Comparison of ENCODE assay signal across 12 mouse cellular contexts in genomic region chr9:57972141-57972591, GRCm38 (mm10). TPM values are rescaled to one million over a fixed set of nuclear protein-coding genes. Genes with fewer than 3 reads are reported as not detected.
DNase-seq lines count a peak whose midpoint lies in the region; ATAC-seq and TF ChIP-seq lines count a peak whose summit lies in the region.
"Had no signal": no experiment of that assay in that cellular context is flagged by ENCODE, and none has a peak within 500 bp of the region (broad histone marks: within the 10 kb centered on the region; RNA-seq: fewer than 3 reads in every experiment).

No protein-coding gene starts in this region.

- H3K36me3 ChIP-seq in embryonic facial prominence, embryonic 15.5 days = no peaks in the 10 kb centered on the region
- no peaks in the 10 kb centered on the region for H3K36me3 ChIP-seq in myocyte (ENCODE audit: control insufficient read depth, insufficient read depth)
- H3K36me3 ChIP-seq: hindbrain, embryonic 13.5 days; neural tube, embryonic 13.5 days had no signal

- H3K27ac ChIP-seq in embryonic facial prominence, embryonic 15.5 days (replicated peaks) = 0 out of 2 replicates have a peak overlapping the region, but pooled peaks have one; percentile 52
- no peak overlapping the region for H3K27ac ChIP-seq in cerebellum, adult 2 months (ENCODE audit: insufficient read depth, low read length)
- H3K27ac ChIP-seq: hindbrain, embryonic 13.5 days; neural tube, embryonic 13.5 days had no signal

- WGBS in embryonic facial prominence, embryonic 15.5 days = 50% methylated on average over 9 of the region's 9 CpGs
- WGBS in cerebellum, adult 2 months = 64% methylated on average over 9 of the region's 9 CpGs

- H3K4me1 ChIP-seq in embryonic facial prominence, embryonic 15.5 days = peaks cover 25% of the 10 kb centered on the region
- H3K4me1 ChIP-seq in cerebellum, adult 2 months (ENCODE audit: control insufficient read depth, insufficient read depth, low read length) = peaks cover 15% of the 10 kb centered on the region

- H3K27me3 ChIP-seq in embryonic facial prominence, embryonic 15.5 days = no peaks in the 10 kb centered on the region
- no peaks in the 10 kb centered on the region for H3K27me3 ChIP-seq in myocyte (ENCODE audit: control insufficient read depth, insufficient read depth, insufficient read length)
- H3K27me3 ChIP-seq in cerebellum, adult 2 months (ENCODE audit: control insufficient read depth, insufficient read depth, low read length) = no peaks in the 10 kb centered on the region
- H3K27me3 ChIP-seq: hindbrain, embryonic 13.5 days; neural tube, embryonic 13.5 days had no signal

- H3K9ac ChIP-seq in embryonic facial prominence, embryonic 15.5 days = no peak overlapping the region
- H3K9ac ChIP-seq: hindbrain, embryonic 13.5 days; neural tube, embryonic 13.5 days had no signal

- TF ChIP-seq POLR2A in myocyte (IDR thresholded peaks at IDR 0.05; ENCODE audit: insufficient read length, low read depth) = no peak
- no peak for TF ChIP-seq POLR2A in cerebellum, adult 2 months (IDR thresholded peaks at IDR 0.05; ENCODE audit: borderline replicate concordance, insufficient read depth, low read length)

- peak; percentile 62 for ATAC-seq in CD4-positive, CD25-positive, alpha-beta regulatory T cell, adult 4 months
- ATAC-seq in embryonic facial prominence, embryonic 15.5 days (ENCODE audit: insufficient number of reproducible peaks, low FRiP score, low TSS enrichment, low read depth) = no peak

- no peaks in the 10 kb centered on the region for H3K79me2 ChIP-seq in myocyte (ENCODE audit: control insufficient read depth, insufficient read depth)

- no peak overlapping the region for H3ac ChIP-seq in myocyte (ENCODE audit: control insufficient read depth, insufficient read length)

- H3K9me3 ChIP-seq in embryonic facial prominence, embryonic 15.5 days (replicated peaks) = no peaks in the 10 kb centered on the region
- H3K9me3 ChIP-seq: hindbrain, embryonic 13.5 days had no signal

- peak; percentile 28 for DNase-seq in kidney, postnatal 14 days
- DNase-seq in kidney, postnatal 10 days = no peak
- no peak for DNase-seq in embryo, embryonic 10.5 days (ENCODE audit: low spot score)
- no peak for DNase-seq in cerebellum, adult 2 months
- DNase-seq in urinary bladder, postnatal 10 days (ENCODE audit: low spot score) = no peak
- DNase-seq: cerebellum, postnatal 36 days had no signal

- no peak overlapping the region for H3K4me3 ChIP-seq in embryonic facial prominence, embryonic 15.5 days (replicated peaks)
- H3K4me3 ChIP-seq in myocyte = peak overlapping the region; percentile 4
- no peak overlapping the region for H3K4me3 ChIP-seq in cerebellum, adult 2 months (replicated peaks; ENCODE audit: insufficient read depth, low read depth, low read length)
- H3K4me3 ChIP-seq: hindbrain, embryonic 13.5 days; neural tube, embryonic 13.5 days had no signal

- no peak overlapping the region for H3K4me2 ChIP-seq in embryonic facial prominence, embryonic 15.5 days (replicated peaks)
- peak overlapping the region; percentile 81 for H3K4me2 ChIP-seq in myocyte (ENCODE audit: low read depth)
- H3K4me2 ChIP-seq: hindbrain, embryonic 13.5 days; liver, embryonic 11.5 days; neural tube, embryonic 13.5 days had no signal

- no peak for TF ChIP-seq CTCF in cerebellum, adult 2 months (IDR thresholded peaks at IDR 0.05; ENCODE audit: borderline replicate concordance, insufficient read depth, low read depth, low read length)

TF ChIP-seq in myocyte, 11 proteins besides CTCF, POLR2A, EP300 and RAD21:
- TF ChIP-seq CEBPB (IDR thresholded peaks at IDR 0.05; ENCODE audit: insufficient read depth, poor library complexity, severe bottlenecking) = 0 out of 2 replicates have a peak, but pooled peaks have one; percentile 10
- TF ChIP-seq TCF3 (IDR thresholded peaks at IDR 0.05; ENCODE audit: insufficient read length, low read depth) = peak; percentile 58
- no peak for TF ChIP-seq USF1 (IDR thresholded peaks at IDR 0.05; ENCODE audit: low read depth)
- TF ChIP-seq E2F4 (IDR thresholded peaks at IDR 0.05; ENCODE audit: insufficient read depth) = no peak
- peak in 2 of 3 experiments; percentile 87 for TF ChIP-seq MYOD1 (IDR thresholded peaks at IDR 0.05; ENCODE audit: control insufficient read depth in 1 of 3, insufficient read length in 2 of 3, low read depth in 2 of 3)
- TF ChIP-seq POLR2AphosphoS2 (IDR thresholded peaks at IDR 0.05; ENCODE audit: insufficient read length, low read depth) = no peak
- no peak for TF ChIP-seq MAX (IDR thresholded peaks at IDR 0.05; ENCODE audit: low read depth)
- TF ChIP-seq TCF12 (IDR thresholded peaks at IDR 0.05; ENCODE audit: insufficient read depth, poor library complexity, severe bottlenecking) = no peak
- TF ChIP-seq SRF (IDR thresholded peaks at IDR 0.05; ENCODE audit: control insufficient read depth, insufficient read length, low read depth) = no peak
- TF ChIP-seq REST (IDR thresholded peaks at IDR 0.05; ENCODE audit: insufficient read depth, insufficient read length) = no peak
- TF ChIP-seq MYOG (IDR thresholded peaks at IDR 0.05; ENCODE audit: control insufficient read depth in 1 of 3, insufficient read depth in 1 of 3, insufficient read length in 2 of 3, low read depth in 2 of 3) = peak in 1 of 3 experiments; percentile 13

RNA-seq across cellular contexts. Expression of gene Sema7a, which starts 32.3 kb away (rescaled TPM):
- polyA plus RNA-seq in CD4-positive, CD25-positive, alpha-beta regulatory T cell, adult 4 months (2017; shearing (Covaris generic)) = not detected
- 0.65 and 0.93 TPM in 2 replicates for polyA plus RNA-seq in embryonic facial prominence, embryonic 15.5 days (2015; fragmentation: Nextera tagmentation; extraction: Ambion mirVana)
- 27.4 TPM for polyA plus RNA-seq in myocyte (2012; fragmentation: generic; extraction: Trizol)
- polyA plus RNA-seq in cerebellum, adult 2 months (2012; rRNA removed) = 177 and 189 TPM in 2 replicates

RNA-seq across cellular contexts. Expression of gene Cyp11a1, which starts 34.0 kb away (rescaled TPM):
- not detected for polyA plus RNA-seq in CD4-positive, CD25-positive, alpha-beta regulatory T cell, adult 4 months (2017; shearing (Covaris generic))
- polyA plus RNA-seq in embryonic facial prominence, embryonic 15.5 days (2015; fragmentation: Nextera tagmentation; extraction: Ambion mirVana) = 9.8 and 9.9 TPM in 2 replicates
- polyA plus RNA-seq in myocyte (2012; fragmentation: generic; extraction: Trizol) = 0.11 TPM
- polyA plus RNA-seq in cerebellum, adult 2 months (2012; rRNA removed) = 3.6 and 3.7 TPM in 2 replicates
- polyA plus RNA-seq: liver, embryonic 11.5 days had no signal

Comparison
In these comparisons a context has a peak if more than half of its experiments do, and no peak if none do; other contexts are left out.
1. RNA of gene Sema7a, which starts 32.3 kb away (polyA plus RNA-seq): 177 to 189 TPM in cerebellum, adult 2 months and 27.4 TPM in myocyte (single experiment); 0.65 to 0.93 TPM in embryonic facial prominence, embryonic 15.5 days and not detected in CD4-positive, CD25-positive, alpha-beta regulatory T cell, adult 4 months; every median in the first group is over 10 times any median in the second.